In genomic region chr8:30817028-30817427, GRCm38 (mm10) we compare ENCODE assay signal across 22 mouse cellular contexts.
DNase-seq lines count a peak whose midpoint lies in the region; ATAC-seq and TF ChIP-seq lines count a peak whose summit lies in the region.
"Had no signal": no experiment of that assay in that cellular context is flagged by ENCODE, and none has a peak within 500 bp of the region (broad histone marks: within the 10 kb centered on the region; RNA-seq: fewer than 3 reads in every experiment).

No protein-coding gene starts in this region.

- 76% methylated on average over 5 of the region's 5 CpGs for WGBS in forebrain, embryonic 16.5 days
- WGBS in forebrain, embryonic 13.5 days = 93% methylated on average over 5 of the region's 5 CpGs
- 87% methylated on average over 5 of the region's 5 CpGs for WGBS in hindbrain, postnatal 0 days
- WGBS in hindbrain, embryonic 14.5 days = 89% methylated on average over 5 of the region's 5 CpGs

- H3K4me1 ChIP-seq in forebrain, embryonic 16.5 days (replicated peaks; ENCODE audit: control insufficient read depth, insufficient read depth, low read length) = 0 out of 2 replicates have a peak, but pooled peaks cover 2% of the 10 kb centered on the region
- H3K4me1 ChIP-seq in forebrain, embryonic 13.5 days = no peaks in the 10 kb centered on the region
- no peaks in the 10 kb centered on the region for H3K4me1 ChIP-seq in hindbrain, postnatal 0 days (ENCODE audit: insufficient read depth, low read length)
- no peaks in the 10 kb centered on the region for H3K4me1 ChIP-seq in hindbrain, embryonic 14.5 days (replicated peaks; ENCODE audit: control insufficient read depth, insufficient read depth, low read length)
- H3K4me1 ChIP-seq: embryonic facial prominence, embryonic 12.5 days; forebrain, embryonic 15.5 days had no signal

- ATAC-seq in forebrain, embryonic 16.5 days = 0 out of 2 replicates have a peak, but pooled peaks have one; percentile 59
- ATAC-seq in forebrain, embryonic 13.5 days = no peak
- no peak for ATAC-seq in hindbrain, postnatal 0 days
- no peak for ATAC-seq in hindbrain, embryonic 14.5 days (ENCODE audit: low FRiP score)
- ATAC-seq: activated CD4-positive, CD25-positive, alpha-beta regulatory T cell, adult 4 months; CD4-positive, CD25-positive, alpha-beta regulatory T cell, adult 4 months; forebrain, embryonic 15.5 days; Patski had no signal

- H3K9me3 ChIP-seq in forebrain, embryonic 16.5 days (ENCODE audit: control insufficient read depth, low read length) = no peaks in the 10 kb centered on the region
- H3K9me3 ChIP-seq in forebrain, embryonic 13.5 days (replicated peaks) = no peaks in the 10 kb centered on the region
- no peaks in the 10 kb centered on the region for H3K9me3 ChIP-seq in hindbrain, postnatal 0 days (ENCODE audit: low read length)
- no peaks in the 10 kb centered on the region for H3K9me3 ChIP-seq in hindbrain, embryonic 14.5 days (ENCODE audit: control insufficient read depth, low read length)
- H3K9me3 ChIP-seq: embryonic facial prominence, embryonic 10.5 days; embryonic facial prominence, embryonic 12.5 days; forebrain, embryonic 15.5 days had no signal

- no peak overlapping the region for H3K4me3 ChIP-seq in forebrain, embryonic 16.5 days (replicated peaks; ENCODE audit: low read length)
- no peak overlapping the region for H3K4me3 ChIP-seq in forebrain, embryonic 13.5 days
- no peak overlapping the region for H3K4me3 ChIP-seq in hindbrain, postnatal 0 days (ENCODE audit: low read length)
- H3K4me3 ChIP-seq in hindbrain, embryonic 14.5 days (replicated peaks; ENCODE audit: low read length) = no peak overlapping the region
- H3K4me3 ChIP-seq: embryonic facial prominence, embryonic 10.5 days; embryonic facial prominence, embryonic 12.5 days; forebrain, embryonic 15.5 days had no signal

- no peaks in the 10 kb centered on the region for H3K36me3 ChIP-seq in forebrain, embryonic 16.5 days (ENCODE audit: control insufficient read depth, insufficient read depth)
- H3K36me3 ChIP-seq in forebrain, embryonic 13.5 days (ENCODE audit: poor library complexity, severe bottlenecking) = no peaks in the 10 kb centered on the region
- no peaks in the 10 kb centered on the region for H3K36me3 ChIP-seq in hindbrain, postnatal 0 days (ENCODE audit: insufficient read depth, low read length)
- no peaks in the 10 kb centered on the region for H3K36me3 ChIP-seq in hindbrain, embryonic 14.5 days (replicated peaks; ENCODE audit: control insufficient read depth, insufficient read depth)
- H3K36me3 ChIP-seq: embryonic facial prominence, embryonic 10.5 days; embryonic facial prominence, embryonic 12.5 days; forebrain, embryonic 15.5 days; G1E had no signal

- no peak overlapping the region for H3K4me2 ChIP-seq in forebrain, embryonic 16.5 days (ENCODE audit: low read length)
- no peak overlapping the region for H3K4me2 ChIP-seq in forebrain, embryonic 13.5 days
- H3K4me2 ChIP-seq in hindbrain, postnatal 0 days (ENCODE audit: low read depth, low read length) = no peak overlapping the region
- no peak overlapping the region for H3K4me2 ChIP-seq in hindbrain, embryonic 14.5 days (replicated peaks)
- H3K4me2 ChIP-seq: embryonic facial prominence, embryonic 12.5 days; forebrain, embryonic 15.5 days had no signal

- H3K9ac ChIP-seq in forebrain, embryonic 16.5 days (replicated peaks; ENCODE audit: low read depth, low read length) = no peak overlapping the region
- no peak overlapping the region for H3K9ac ChIP-seq in forebrain, embryonic 13.5 days
- H3K9ac ChIP-seq in hindbrain, postnatal 0 days (replicated peaks; ENCODE audit: low read length) = no peak overlapping the region
- H3K9ac ChIP-seq in hindbrain, embryonic 14.5 days = no peak overlapping the region
- H3K9ac ChIP-seq: embryonic facial prominence, embryonic 12.5 days; forebrain, embryonic 15.5 days had no signal

- H3K27me3 ChIP-seq in forebrain, embryonic 16.5 days (replicated peaks; ENCODE audit: control insufficient read depth, insufficient read depth, low read length) = no peaks in the 10 kb centered on the region
- no peaks in the 10 kb centered on the region for H3K27me3 ChIP-seq in forebrain, embryonic 13.5 days
- H3K27me3 ChIP-seq in hindbrain, postnatal 0 days (ENCODE audit: insufficient read depth, low read length) = no peaks in the 10 kb centered on the region
- H3K27me3 ChIP-seq in hindbrain, embryonic 14.5 days (ENCODE audit: control insufficient read depth, insufficient read depth, low read length) = no peaks in the 10 kb centered on the region
- H3K27me3 ChIP-seq: CH12.LX; embryonic facial prominence, embryonic 12.5 days; forebrain, embryonic 15.5 days; Patski had no signal

- no peak overlapping the region for H3K27ac ChIP-seq in forebrain, embryonic 16.5 days (ENCODE audit: low read length)
- H3K27ac ChIP-seq in forebrain, embryonic 13.5 days = no peak overlapping the region
- H3K27ac ChIP-seq in hindbrain, postnatal 0 days = no peak overlapping the region
- H3K27ac ChIP-seq in hindbrain, embryonic 14.5 days = no peak overlapping the region
- H3K27ac ChIP-seq: embryonic facial prominence, embryonic 10.5 days; embryonic facial prominence, embryonic 12.5 days; forebrain, embryonic 15.5 days had no signal

- TF ChIP-seq CTCF in hindbrain, postnatal 0 days (IDR thresholded peaks at IDR 0.05; ENCODE audit: low read depth) = no peak

- peak; percentile 16 to 30 for DNase-seq in cerebellum, postnatal 10 days
- DNase-seq in cerebellum, postnatal 36 days = no peak
- peak; percentile 10 for DNase-seq in hindbrain, postnatal 0 days (ENCODE audit: low spot score)
- DNase-seq in hindbrain, embryonic 14.5 days (ENCODE audit: low spot score) = no peak
- DNase-seq: adrenal gland, adult 8-10 months; adrenal gland, postnatal 14 days; adrenal gland, postnatal 36 days; B cell, adult 2 months; cerebellum, adult 11-12 months; cerebellum, adult 2 months; cerebellum, adult 9-10 months; cerebellum, postnatal 25 days had no signal

Comparison
In these comparisons a context has a peak if more than half of its experiments do, and no peak if none do; other contexts are left out.
1. DNase-seq: peak in cerebellum, postnatal 10 days (2 of 2) and hindbrain, postnatal 0 days (single experiment); none in cerebellum, postnatal 36 days (0 of 2) and hindbrain, embryonic 14.5 days (single experiment).